Mouse (Mus musculus): ENCODE data around the gene Zfp637.
A peak's percentile ranks its signal among the peaks of the same experiment; 100 is the strongest.

- TF ChIP-seq POLR2A (IDR thresholded peaks at IDR 0.05; ENCODE audit: insufficient read depth, low read depth, low read length) = peak; percentile 91
- peak; percentile 96 for TF ChIP-seq CTCF (IDR thresholded peaks at IDR 0.05; ENCODE audit: insufficient read depth, low read depth, low read length)
Measured at GRCm38 (mm10) chr6:117879408-117880115, 38.6 kb downstream of the Zfp637 start.

All from olfactory bulb, adult 2 months (tissue).